Mouse (Mus musculus) R1 (cell line): ENCODE data around the gene Wtap.
"Not testable (repeated sequence)": the region's sequence is repeated elsewhere in the genome, so short reads cannot be mapped to it uniquely, and the experiment has no call there.

Experiments used
- DNase-seq: peaks from one replicate; pipeline ENCODE4 v3.0.0-alpha.2; 2018; ENCODE audit warnings: low read depth, low spot score

Wtap gene

DNA sequence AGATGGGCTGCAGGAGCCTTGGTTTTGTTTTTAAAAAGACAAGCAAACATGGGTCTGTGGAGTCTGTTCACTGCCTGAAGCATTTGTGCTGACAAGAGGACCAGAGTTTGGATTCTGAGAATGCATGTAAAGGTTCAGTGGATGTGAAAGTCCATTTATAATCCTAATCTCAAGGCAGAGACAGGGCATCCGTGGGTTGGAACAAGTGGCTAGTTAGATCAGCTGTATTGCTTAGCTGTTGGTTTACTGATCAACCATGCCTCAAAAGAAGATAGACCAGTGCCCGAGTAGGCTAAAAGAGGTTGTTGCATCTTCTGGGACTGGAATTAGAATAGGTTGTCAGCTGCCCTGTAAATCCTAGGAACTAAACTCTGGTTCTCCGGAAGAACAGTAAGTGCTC lies 30.5 kb downstream of the Wtap start:
- no peak for DNase-seq

DNA sequence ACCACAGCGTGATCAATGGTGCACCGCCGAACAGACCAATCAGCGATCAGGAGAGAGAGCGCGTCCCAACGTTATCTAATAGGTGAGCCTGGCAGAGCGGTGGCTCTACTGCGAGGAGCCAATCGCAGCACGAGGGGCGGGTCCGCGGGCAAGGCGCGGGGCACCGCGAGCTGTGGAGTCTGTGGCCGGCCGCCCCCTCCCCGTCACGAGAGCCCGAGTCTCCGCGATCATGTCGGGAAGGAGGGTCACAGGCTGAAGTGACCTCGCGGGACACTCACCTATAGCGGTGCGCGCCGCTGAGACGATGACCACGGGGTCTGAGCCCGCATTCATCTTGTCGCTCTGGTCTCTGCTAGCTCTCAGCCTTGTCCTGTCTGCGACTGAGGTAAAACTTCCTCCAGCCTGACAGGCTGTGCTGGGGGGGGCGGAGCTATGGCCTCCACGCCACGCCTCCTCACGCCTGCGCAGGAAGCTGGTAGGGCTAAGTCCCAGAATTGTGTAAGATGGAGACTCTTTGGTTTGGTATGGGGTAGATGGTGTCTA lies 33.6 kb downstream of the Wtap start, which contains the start of gene Acat2:
TSS of gene Acat2 (minus strand) at position 417 of the 543 bp plus-strand sequence.
- peak; percentile 97 for DNase-seq

DNA sequence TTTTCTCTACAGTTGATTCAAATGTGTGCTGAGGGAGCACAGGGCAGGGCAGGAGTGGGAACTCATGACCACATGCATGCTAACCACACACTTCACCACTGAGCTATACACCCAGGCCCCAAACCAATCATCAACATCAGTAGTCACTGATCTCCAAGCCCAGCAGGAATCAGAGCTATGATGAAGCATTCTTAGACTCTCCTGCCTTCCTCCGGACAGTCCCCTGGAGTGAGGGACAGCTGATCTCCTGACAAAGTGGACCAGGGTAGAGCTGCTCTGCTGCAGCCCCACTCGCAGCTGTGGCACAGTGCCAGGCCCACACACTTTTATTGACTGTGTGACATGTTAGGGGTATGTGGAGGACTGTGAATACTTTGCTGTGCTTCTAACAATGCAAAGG lies 34.6 kb downstream of the Wtap start:
- DNase-seq = not testable (repeated sequence)

DNA sequence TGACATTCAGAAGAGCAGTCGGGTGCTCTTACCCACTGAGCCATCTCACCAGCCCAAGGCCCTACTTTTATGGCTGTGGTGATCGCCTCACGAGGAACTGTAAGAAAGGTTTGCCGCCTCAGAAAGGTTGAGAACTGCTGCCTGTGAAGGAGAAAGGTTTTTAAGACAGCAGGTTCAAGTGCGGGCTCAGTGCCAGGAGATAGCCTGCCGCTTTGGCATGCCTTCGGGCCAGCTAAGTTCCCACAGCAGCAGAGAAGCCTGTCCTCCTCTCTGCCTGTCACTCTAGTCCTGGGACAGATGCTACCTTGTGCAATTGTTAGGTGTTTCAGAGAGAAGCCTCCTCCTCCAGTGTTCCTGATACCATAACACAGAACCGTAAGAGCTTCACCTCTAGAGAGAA lies 37.3 kb downstream of the Wtap start:
- no peak for DNase-seq

DNA sequence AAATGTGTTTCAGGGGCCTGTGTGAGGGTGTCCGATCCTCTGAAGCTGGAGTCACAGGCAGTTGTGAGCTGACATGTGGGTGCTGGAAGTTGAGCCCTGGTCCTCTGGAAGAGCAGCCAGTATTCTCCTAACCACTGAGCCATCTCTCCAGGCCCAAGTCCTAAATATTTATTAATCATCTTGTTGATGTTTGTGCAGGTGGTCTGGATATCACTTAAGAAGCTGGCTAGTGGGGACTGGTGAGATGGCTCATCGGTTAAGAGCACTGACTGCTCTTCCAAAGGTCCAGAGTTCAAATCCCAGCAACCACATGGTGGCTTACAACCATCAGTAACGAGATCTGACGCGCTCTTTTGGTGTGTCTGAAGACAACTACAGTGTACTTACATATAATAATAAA lies 44.3 kb downstream of the Wtap start:
- DNase-seq = no peak

DNA sequence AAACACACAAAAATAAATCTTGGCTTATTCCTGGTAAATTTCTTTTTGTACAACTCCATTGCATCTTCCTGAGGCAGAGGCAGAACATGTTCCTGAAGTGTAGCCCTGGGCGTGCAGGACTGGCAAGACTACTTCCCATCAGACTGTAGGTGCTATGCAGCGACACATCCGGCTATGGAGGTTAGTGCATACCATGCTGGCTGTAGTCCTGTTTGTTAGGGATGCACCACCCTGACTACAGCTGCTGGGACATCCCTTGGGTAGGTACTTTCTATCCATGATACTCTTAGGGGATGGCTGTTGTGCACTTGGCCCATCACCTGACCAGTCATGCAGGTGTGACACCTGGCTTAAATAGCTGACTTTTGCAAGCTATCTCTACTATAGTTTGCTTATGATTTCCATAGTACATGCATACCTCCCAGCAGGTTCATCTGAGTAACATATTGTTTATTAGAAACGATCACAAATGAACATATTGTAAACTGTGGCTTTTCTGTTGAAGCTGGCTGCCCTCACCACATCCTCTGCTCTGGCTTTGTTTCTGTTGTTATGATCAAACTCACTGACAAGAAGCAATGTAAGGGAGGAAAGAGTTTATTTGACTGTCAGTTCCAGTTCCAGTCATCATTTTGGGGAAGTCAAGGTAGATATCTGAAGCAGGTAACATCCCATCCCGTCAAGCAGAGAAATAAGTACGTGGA lies 51.4 kb downstream of the Wtap start:
- DNase-seq = no peak

DNA sequence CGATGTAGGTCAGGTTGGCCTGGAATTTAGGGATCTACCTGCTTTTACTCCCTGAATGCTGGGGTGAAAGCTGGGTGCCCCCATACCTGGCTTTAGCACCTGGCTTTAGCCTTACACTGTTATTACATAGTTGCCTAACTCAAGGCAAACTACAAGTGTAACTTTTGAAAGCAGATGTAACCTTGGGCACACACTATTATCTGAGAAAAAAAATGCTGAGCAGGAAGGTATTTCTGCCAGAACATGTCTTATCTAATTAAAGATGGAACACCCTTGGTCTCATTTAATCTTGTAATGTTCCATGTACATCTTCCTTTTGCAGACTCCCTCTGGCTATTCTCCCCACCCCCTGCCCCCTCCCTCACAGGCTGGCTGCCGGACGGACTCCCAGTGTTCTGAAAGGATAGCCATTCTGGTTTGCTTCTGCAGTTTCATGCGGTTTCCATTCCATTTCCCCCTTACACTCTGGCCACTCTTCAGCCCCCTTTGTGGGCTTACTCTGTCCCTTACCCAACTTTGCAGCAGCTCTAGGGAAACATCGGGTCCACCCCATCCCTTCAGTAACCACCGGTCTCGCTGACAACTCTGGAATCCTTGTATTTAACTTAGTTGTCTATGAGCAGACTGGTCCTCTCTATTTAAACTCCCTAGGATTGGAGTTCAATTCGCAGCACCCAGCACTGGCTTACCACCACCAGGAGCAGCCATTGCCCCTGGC lies 52.3 kb downstream of the Wtap start:
- DNase-seq = no peak

DNA sequence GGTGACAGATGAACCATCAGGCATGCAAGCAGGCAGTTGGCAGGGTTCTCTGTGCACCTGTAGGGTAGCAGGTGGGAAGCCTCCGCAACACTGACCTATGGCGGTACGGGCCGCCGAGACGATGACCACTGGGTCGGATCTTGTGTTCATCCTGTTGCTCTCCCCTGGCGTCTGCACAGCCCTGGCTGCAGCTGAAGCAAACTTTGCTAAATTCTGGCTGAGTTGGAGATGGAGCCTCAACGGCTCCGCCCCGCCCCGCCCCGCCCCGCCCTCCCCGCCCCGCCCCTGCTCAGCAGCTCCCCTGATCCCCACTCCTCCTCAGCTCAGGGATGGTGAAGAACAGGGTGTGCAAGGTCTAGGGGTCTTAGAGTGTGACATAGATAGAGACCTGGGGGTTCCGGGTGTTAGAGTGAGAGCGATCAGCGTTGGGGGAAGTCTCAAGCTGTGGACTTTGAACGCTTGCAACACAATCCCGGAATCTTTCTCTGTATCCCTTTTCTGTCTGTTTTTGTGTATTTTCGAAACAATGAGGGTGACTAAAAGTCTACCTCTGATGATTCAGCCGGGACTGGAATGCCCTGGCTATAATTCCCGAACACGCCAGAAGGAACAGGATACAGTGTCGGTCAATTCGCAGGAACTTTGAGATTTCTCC lies 53.7 kb downstream of the Wtap start, which contains the start of gene Acat3:
TSS of gene Acat3 (minus strand) at position 450 of the 655 bp plus-strand sequence.
- peak; percentile 23 for DNase-seq

DNA sequence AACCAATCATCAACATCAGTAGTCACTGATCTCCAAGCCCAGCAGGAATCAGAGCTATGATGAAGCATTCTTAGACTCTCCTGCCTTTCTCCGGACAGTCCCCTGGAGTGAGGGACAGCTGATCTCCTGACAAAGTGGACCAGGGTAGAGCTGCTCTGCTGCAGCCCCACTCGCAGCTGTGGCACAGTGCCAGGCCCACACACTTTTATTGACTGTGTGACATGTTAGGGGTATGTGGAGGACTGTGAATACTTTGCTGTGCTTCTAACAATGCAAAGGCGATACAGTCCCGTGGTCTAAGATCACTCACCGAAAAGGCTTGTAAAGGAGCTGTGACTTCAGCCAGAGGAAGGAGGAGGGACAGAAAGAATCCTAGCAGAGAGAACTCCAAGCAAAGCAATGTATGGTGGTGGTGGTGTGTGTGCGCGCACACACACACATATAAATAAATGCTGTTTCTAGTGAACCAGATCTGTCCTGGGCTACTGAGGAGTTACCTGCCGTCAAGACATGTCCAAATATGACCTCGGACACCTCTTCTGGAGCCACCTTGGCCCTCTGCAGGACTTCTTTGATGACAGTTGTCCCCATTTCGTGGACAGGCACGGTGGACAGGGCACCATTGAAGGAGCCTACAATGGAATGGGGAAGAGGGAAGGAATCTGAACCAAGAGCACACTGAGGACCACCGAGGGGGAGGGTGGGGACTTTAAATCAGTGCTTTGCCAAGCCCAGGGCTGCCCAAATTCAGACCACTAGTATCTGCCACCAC lies 54.4 kb downstream of the Wtap start:
- DNase-seq = not testable (repeated sequence)

DNA sequence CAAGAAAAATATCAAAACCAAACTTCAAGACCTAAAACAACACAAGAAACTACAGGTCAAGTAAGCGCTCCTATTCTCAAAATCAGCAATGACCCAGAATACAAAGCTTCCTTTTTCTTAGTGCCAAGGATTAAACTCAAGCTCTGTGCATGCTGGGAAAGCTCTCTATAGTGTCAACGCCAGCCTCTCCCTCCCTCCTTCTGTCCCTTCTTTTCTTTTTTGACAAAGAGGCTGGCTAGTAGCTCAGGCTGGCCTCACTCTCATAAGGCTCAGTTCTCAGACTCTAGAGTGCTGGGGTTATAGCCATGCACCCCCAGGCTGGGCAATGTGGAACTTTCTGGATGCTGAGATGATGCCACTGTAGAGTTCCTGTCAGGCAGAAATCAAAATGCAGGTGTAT lies 55.9 kb downstream of the Wtap start:
- no peak for DNase-seq

DNA sequence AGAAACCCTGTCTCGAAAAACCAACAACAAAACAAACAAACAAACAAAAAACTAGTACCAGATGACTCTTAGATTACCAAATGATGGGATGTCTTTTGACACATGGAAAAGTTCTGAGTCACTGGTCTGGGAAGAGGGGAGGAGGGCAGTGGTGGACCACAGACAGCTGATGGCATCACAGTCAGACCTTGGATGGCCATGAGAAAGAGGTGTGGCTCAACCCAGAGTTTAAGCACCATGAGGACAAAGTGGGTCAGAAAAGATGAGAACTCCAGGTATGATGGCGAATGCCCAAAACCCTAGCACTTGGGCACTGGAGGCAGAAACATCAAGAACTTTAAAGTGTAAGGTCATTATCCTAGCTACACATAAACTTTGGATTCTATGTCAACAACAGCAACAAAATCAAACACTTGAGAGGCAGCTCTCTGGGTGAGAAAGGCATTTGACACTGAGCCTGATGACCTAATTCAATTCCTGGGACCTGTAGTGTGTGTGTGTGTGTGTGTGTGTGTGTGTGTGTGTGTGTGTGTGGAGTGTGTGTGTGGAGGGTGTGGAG lies 56.5 kb downstream of the Wtap start:
- no peak for DNase-seq

DNA sequence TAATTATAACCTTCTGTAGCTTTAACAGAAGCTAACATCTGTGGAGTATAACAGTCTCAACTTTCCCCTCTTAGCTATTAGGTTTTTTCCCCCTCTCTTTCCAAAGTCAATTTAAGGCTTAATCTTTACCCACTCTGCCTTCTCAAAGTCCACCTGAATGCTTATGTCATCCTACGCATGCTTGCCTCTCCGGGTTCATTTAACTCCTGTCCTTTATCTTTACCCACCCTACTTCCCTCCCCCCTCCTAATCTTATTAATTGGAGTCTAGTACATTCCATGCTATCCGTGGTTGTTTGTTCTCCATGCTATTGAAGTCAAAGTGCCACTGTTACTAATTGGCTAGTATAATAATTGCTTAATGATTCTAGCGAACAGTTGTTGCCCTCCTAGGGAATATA lies 58.2 kb downstream of the Wtap start:
- DNase-seq = no peak

DNA sequence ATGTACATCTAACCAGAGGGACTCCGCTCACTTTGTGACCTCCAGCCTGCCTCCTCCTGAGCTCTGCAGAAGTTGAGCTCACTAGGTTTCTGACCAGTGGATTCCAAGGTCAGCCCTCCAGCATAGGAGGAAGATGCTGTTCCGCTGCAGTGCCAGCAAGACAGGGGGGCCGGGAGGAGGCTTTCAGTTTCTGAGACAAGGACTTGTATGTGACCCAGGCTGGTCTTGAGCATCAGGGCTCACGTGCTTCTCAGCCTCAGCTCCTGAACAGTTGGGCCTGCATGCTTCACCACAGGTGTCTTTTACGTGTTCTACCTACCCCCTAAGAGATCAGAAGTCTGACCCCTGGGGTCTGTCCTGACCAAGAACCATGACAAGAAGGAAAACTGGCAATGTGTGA lies 62.4 kb downstream of the Wtap start:
- not testable (repeated sequence) for DNase-seq

DNA sequence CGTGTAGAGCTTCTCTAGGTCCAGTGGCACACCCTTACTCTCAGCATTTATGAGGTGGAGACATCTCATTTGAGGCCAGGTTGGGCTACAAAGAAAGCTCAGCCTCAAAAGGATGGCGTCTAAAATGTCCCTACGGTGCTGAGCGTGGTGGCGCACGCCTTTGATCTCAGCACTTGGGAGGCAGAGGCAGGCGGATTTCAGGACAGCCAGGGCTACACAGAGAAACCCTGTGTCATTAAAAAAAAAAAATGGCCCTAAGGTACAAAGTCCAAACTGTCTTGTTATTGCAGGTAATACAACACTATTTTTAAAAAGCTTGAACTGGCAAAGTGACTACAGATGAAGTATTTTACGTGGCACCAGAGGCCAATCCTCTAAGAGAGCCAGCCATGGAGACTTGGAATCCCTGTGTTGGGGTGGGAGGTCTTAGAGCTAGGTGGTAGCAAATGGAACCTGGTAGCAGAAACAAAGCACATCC lies 68.2 kb downstream of the Wtap start:
- DNase-seq = no peak

DNA sequence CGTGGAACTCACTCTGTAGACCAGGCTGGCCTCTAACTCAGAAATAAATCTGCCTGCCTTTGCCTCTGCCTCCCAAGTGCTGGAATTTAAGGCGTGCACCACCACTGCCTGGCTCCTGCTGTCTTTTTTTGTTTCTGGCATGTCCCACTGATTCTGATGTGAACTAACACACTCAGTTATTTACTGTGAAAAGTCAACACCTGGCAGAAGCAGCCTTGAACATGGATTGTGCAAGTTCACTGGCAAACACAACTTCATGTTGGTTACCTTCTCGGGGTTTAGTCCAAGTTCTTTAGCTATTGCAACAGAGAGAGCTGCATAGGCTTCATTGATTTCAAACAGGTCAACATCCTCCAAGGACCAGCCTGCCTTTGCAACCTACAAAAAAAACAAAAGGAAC lies 69.0 kb downstream of the Wtap start:
- peak; percentile 64 for DNase-seq

DNA sequence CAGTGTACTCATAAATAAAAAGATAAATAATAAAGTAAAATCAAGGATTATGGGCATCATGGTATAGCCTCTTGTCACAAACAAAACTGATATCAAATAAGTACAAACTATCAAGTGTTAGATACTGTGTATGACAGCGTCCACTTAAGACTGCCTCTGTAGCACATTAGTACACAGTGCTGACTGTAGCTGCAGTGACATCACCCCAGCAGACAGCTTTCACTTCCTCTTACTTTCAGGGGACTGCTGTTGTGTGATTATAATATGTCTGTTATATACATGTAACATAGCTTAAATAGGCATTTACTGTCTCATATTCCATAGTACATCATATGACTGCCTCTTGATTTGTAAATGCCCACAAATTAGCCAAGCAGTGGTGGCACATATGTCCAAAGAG lies 72.9 kb downstream of the Wtap start:
- DNase-seq = no peak
